Mouse (Mus musculus): ENCODE measurements at regions not wholly inside any gene's neighbourhood (a gene's known extent, or its start where the extent isn't known, plus 50 kb on each side); places are given as distances from the start of the nearest gene placed in this dataset.

DNA sequence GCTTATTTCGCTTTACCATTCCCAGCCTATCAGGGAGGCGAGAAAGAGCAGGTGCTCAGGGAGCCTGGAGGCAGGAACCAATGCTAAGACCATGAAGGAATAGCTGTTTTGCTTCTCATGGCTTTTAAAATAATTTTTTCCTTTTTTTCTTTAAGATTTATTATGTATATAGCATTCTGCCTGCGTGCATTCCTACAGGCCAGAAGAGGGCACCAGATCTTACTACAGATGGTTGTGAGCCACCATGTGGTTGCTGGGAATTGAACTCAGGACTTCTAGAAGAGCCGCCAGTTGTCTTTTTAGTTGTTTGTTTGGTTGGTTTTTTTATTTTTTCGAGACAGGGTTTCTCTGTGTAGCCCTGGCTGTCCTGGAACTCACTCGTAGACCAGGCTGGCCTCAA lies 113.6 kb upstream of the Armc2 start:
- no peak for ATAC-seq

DNA sequence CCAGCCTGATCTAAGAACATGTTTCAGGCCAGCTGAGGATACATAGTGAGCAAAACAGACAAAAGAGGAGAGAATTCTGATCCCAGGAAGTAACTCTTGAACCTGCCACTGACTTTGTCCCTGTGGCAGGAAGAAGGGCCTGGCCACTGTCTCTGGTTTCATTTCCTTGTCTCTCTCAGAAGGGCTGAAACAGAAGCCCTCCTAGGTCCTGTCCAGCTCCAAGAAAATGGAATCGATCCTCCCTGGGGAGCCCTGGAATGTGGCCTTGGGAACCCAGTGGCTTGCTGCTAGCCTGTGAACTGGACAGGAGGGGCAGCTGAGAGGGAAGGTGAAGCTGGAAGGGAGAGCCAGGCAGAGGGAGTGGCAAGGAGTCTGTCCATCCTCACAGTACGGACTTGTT lies 113.1 kb upstream of the Armc2 start:
- ATAC-seq, result no peak

DNA sequence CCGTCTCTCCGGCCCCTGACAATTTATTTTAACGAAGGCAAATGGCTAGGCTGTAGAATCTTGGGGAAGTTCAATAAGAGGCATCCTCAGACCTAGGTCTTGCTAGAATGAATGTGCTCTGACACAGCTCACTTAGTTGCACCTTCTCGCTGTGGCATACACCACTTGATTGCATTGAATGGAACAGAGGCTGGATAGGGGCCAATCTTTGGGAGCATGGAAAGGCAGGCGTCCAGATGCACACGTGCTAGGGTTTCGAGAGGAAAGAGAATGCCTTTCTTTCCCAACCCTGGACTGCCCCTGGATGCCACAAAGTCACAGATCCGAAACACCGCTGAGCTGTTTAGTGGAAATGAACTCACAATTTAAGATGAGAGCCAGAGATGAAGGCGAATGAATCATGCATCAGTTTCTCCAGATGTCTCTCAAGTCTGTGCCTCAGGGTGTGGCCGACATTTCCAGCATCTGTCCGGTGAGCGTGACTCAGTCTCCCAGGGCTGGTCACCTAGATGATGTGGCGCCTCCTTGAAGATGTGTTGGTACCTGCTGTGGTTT lies 109.7 kb upstream of the Armc2 start:
- no peak for ATAC-seq

DNA sequence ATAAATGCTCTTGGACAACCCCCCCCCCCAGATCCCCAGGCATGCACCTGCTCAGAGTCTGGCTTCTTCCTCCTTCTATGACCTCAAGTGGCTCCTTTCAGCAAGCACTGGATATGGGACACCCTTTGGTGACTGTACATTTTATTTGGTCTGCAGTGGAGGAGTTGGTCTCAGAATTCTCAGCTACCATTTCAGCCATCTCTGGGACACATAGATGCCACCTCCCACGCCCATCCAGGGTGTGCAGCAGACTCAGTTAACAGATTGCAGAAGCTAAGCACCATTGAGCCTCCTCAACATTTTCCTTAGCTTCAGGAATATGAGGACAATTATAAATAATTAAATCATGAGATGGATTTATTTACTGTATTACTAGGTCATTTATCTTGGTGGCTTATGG lies 108.6 kb upstream of the Armc2 start:
- no peak for ATAC-seq

DNA sequence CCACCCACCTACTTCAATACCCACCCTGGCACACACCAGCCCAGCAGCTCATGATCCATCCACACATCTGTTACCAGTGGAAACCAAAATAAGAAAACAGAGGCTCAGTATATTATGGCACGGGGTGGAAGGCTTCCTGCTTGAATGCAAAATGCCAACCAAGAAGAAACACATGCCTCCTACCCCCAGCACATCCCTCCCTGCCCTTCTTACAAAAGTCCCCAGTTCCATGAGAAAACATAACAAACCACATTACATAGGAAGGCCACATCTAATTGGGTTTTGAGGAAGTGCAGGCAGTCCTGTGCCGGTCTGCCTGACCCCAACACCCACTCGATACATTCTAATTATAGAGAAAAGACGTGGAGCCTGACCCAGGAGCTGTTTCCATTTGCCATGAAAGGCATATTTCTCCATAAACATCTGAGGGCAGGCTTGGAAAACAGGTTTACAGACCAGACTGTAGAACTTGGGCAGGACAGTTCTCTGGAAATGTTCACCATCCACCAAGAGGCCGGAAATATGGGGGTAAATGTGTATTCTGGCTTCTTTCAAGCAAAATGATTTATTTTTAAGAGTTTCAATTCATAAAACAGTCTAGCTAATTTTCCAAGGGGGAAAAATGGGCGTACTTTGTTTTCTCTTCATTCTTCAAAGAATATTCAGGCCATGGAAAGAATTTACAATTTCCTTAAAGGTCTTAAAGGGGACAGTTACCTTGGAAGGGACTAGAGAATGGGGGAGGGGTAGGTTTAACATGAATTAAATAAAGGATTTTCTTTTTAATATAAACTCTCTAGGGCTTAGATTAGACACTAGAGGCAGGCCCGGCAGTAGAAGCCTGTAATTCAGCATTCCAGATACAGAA lies 104.8 kb upstream of the Armc2 start:
- no peak for ATAC-seq

DNA sequence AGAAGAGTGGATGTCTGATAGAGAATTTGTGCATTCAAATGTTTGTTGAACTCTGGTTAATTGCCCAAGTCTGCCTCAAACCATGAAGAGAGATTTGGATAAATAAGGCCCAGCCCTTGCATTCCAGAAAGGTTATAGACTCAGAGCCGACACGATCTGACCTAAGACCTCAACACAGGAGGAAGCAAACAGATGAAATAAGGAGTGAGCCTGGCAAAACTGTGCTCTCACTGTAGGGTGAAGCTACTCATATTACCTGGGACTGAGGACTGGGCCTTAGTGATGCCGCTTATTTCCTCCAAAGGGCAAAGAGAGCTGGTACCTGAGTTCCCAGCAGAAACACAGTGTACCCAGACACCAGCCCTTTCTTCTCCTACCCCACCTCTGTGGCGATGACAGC lies 103.7 kb upstream of the Armc2 start:
- no peak for ATAC-seq

DNA sequence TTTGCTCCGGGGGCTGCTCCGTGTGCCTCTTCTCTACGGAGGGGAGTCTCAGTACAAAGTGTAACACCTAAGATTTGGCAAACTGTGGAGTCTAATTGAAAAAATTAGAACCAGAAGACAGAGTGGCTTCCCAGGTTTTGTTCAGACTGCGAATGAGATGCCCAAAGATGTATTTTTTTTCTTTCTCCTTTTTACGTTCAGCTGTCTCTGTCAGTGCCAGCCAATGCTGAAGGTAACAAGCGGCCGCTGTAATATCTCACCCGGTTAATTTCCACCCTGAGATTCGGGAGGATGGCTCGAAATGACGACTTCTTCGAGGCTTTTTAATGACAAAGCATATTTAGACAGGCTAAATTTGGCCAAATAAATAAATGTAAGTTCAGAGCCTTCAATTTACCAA lies 101.1 kb upstream of the Armc2 start:
- no peak for ATAC-seq

DNA sequence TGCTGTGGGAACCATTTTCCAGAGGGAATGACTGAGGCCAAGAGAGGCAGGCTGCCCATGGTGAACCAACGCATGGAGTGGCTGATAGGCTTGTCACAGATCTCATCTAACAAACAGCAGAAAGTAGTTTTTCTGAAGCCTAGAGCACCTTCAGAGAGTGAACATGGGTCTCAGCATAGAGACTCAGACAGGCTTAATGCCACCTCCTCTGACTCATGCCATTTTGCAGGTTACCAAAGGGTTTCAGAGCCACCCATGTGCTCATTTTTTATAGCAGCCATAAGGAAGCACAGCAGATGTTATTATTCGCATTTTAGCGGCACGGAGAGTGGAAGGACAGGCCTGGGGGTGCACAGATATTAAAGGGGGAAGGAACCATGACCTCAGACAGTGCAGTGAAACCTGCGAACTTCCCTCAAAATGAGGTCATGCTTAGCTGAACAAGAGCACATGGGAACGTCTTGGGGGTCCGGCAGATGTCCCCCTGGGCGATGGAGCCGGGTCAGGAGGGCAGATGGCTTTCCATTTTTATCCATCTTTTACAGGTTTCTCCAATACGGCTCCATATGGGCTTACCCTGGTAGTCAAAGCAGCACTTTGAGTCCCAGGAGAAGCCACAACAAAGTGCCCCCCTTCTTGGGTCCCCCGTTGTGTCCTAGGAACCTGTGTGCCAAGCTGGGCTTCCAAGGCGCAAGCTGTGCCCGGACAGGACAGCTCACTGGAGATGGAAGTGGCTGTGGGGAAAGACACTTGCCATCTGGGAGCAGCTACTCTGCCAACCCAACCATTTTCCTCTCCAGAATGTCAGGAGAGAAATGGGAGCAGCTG lies 100.3 kb upstream of the Armc2 start:
- ATAC-seq, result no peak

DNA sequence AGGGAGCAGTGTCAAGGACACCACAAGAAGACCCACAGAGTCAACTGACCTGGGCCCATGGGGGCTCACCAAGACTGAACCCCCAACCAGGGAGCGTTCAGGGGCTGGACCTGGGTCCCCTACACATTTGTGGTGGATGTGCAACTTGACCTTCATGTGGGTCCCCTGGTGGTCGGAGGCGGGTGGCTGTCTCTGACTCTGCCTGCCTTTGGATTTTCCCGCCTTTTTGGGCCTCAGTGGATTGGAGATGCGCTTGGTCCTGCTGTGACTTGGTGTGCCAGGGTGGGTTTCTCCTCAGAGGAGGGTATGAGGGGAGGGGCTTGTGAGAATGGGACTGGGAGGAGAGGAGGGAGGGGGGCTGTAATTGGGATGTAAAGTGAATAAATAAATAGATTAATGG lies 99.3 kb upstream of the Armc2 start:
- ATAC-seq, result no peak

DNA sequence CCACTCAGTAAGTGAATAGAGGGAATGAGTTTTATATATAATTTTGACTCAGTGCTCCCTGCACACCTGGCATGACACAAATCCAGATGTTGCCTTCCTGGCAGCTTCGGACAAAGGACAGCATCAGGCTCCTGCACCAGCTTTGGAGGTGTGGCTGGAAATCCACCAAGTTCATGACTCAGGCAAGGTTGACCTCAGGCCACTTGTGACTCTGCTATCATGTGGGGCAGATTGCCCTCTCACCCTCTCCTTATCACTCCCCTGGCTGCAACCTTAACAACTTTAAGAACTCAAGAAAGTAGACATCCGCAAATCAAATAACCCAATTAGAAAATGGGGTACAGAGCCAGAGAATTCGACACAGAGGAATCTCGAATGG lies 97.7 kb upstream of the Armc2 start:
- ATAC-seq, result no peak

DNA sequence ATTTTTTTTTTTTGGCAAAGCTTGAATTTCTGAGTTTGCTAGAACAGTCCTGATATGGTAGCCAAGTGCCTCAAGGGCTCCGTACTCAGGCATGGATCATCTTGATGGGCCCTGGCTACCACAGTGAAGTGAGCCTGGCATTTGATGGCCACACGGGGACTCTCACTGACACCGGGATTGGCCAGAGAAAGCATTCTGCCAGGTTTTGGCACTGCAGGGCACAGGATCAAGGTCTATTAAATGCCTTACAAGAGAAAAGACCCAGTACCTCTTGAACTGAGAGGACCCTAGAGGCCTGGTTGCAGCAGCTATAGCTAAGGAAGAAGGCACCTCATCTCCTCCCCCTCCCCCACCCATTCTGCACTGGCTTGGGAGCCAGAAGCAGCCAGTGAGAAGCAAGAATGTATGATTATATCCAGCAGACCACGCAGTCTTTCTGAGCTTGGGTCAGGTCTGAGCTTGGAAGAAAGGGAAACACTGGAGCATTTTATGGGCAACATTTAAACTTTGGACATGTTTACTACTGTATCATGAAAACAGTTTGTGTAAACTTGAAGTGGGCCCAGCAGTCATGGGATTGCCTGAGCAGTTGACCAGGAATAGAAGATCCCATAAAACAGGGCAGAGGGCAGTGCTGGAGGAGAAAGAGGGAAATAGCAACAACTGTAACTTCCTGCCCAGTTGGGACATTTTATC lies 97.1 kb upstream of the Armc2 start:
- no peak for ATAC-seq

DNA sequence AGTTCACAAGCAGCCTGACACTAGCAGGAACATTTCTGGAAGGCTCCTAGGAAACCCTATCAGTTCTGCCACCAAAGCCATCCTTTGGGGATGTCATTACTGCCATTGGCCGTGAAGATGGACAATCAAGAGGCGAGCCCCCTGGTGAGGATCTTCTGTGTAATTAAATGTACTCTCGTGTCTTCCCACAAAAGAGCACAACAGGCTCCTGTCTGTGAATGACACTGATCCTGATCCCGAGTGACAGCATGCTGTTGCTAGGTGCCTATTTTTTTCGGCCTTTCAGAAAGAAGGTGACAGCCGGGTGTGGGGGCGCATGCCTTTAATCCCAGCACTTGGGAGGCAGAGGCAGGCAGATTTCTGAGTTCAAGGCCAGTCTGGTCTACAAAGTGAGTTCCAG lies 92.5 kb upstream of the Armc2 start:
- no peak for ATAC-seq

DNA sequence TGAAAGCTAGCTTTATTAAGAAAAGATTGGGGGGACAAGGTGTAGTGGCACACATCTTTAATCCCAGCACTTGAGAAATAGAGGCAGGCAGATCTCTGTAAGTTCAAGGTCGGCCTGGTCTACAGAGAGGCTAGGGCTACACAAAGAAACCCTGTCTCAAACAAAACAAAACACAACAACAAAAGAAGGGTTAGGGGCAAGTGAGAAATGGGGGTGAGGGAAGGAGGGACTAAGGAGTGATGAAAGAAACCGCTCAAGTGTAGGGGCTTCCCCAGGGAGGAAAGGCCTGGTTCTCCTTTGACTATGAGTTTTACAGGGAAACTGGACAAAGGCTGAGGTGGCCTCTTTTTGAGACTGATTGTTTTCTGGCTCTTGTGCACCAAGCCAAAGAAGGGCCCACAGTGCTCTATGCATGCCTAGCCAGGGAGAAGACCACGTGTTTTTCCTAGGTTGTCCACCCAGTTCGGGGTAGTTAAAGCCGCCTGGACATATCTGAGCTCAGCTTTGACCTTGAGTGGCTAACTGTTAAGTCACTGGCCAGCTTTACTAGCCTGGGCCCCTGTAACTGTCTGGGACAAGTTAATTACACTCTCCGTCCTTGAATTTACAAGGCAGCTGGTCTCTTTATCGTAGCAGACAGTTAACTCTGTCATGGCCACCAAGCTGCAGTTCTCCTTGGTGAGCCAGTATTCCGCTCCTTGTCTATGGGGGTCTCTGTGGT lies 90.2 kb upstream of the Armc2 start:
- ATAC-seq, result no peak

DNA sequence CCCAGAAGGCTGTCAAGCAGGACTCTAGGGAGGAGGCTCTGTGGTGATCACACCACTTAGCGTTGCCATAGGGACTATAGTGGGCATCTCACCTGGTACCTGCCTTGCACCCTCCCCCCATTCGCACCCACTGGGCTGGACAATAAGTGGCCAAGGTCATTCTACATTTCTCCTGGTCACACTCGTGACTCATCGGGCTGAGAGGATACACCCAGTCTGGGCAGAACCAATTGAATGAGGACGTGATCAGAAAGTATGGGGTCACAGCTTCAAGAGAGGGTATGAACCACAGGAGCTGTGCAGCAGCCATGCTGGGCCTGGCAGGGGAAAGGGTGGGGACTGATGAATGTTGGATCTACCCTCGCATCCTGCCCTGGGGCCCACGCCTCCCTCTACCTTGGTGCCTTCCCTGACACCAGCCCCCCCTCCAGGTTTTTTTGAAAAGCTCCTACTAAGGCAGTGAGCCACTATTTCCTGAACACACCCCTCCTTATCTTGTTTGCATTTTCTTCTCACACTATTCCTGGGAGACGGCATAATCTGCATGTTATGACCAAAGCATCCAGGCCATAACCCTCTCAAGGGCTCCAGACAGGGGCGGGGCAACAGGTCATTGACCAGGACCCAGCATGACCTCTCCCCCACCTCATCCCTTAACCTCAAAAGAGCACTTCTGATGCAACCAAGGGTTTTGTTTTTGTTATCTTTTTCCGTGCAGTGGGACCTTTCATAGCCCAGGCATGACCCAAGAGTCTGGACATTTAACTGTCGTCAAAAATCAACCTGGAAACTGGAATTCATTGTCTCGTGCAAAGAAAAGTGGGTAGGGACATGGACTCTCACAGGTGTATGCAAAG lies 89.4 kb upstream of the Armc2 start:
- no peak for ATAC-seq

DNA sequence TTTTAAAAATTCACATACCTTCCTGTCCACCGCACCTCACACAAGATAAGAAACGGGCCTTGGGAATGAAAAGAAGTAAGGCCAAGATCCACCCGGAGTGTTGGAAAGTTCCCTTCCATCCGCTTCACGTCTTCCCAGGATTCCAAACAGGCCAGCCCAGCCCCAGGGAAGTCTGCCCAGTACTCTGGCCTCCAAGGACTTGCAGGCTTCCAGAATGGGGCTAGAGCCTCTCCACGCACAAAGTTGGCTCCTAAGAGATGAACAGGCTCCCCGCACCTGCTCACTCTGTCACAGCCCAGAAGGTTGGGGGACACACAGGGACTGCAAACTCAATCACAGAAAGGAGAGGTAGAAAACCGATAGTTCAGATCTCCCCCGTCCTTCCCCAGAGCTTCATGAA lies 88.4 kb upstream of the Armc2 start:
- ATAC-seq, result no peak

DNA sequence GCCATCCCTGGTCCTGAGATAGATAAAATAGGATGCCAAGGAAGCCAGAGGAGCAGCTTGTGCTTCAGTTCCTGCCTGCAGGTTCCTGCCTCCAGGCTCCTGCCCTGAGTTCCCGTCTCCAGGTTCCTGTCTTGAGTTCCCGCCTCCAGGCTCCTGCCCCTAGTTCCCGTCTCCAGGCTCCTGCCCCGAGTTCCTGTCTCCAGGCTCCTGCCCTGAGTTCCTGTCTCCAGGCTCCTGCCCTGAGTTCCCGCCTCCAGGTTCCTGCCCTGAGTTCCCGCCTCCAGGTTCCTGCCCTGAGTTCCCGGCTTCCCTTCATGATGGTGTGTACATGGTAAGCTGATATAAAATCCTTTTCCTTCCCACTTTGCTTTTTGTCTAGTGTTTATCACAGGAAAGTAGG lies 86.8 kb upstream of the Armc2 start:
- ATAC-seq, result no peak

DNA sequence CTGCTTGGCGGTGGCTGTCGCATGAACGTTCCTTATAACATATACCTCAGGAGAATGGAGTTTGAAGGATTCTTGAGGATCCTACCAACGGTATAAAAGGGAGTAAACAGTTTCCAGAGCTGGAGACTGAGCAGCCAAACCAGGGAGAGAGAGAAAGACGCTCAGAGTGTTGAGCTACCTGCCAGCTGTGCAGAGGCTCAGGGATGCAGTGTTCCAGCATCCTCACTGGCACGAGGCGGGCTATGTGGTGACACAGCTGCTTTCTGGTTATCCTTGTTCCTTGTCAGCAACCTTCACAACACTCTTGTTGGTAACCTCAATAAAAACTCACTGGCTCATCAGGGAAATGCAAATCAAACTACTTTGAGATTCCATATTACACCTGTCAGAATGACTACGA lies 84.1 kb upstream of the Armc2 start:
- ATAC-seq, result no peak

DNA sequence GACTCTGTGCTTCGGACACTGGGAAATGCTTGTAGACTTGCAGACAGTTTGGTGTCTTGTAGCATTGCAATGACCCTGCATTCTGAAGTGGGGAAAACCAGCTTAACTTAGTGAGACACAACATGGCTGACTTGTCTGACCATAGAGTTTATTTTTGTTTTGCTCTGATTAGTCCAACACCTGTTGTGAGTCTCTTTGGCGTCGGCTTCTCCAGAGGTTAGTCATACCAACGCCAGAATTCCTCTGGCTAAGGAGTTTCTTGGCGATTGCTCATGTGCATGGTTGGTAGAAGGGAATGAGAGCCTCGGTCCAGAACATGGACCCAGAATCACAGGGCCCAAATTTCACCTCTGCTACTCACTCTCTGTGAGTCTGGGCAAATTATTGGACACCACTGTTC lies 82.9 kb upstream of the Armc2 start:
- no peak for ATAC-seq

DNA sequence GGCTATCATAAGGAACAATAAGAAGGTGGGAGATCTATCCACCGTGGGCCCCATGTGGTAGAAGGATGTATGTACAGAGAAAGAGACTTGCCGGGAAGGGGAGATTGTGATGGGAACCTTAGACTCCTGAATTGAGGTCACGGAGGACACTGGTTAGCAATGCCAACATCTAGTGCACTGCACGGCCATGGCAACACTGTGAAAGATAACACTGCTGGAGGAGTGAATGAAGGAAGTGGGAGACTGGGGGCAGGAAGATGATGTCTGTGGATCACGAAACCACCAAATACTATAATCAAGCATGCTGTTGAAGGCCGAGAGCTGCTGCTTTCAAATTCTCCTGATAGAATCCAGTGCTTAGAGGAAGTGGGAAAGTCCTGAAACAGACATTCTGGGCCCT lies 78.7 kb upstream of the Armc2 start:
- no peak for ATAC-seq

DNA sequence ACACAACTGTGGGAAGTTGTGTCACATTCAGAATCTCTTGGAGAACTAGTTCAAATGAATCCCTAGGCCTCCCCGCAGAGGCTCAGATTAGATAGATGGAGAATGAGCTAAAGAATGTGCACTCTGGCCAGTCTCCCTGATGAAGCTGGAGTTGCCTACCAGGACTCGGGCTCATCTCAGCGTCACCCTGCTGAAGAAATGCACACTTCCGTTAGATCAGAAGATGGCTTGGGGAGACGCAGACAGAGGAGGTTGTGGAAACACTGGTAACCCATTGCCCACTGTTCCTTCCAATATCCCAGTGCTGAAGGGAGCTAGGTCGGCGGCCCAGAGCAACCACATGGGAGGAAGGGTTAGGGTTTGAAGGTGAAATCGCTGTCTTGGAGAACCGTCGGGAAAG lies 77.7 kb upstream of the Armc2 start:
- ATAC-seq, result no peak

DNA sequence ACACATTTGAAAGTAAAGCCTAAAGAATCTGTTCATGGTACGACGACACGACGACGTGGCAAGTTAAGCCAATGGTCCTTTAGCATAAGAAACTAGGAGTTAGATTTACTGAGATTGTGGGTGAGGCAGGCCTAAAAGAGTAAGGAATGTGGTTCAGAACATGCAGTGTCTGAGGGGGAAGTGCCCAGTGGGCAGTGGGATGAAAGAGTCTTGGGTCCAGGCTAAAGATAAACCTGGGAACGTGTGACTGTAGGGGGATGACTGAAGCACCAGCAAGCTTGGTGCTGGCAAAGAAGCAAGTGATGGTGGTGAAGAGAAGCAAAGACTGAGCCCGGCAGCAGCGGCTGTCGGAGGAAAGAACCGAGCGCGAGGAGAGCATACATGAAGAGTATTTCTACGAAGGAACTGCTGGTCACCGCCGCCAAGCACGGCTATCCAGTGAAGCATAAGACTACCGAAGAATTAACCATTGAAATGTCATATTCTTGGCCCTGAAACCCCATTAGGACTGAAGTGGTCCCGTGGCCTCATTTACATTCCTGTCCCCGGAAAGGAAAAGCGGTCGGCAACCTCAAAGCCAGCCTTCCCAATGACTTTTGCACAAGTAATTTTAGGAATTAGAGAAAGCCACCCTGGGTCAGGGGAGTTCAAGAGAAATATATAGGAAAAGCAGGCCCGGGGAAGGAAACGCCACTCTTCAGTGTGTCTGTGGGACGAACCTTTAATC lies 76.2 kb upstream of the Armc2 start:
- no peak for ATAC-seq

Measured in inflammation-experienced regulatory T-cells, adult 6 months (primary cell).